Mouse (Mus musculus): ENCODE results near the gene Zswim1.
"Not testable (repeated sequence)": the region's sequence is repeated elsewhere in the genome, so short reads cannot be mapped to it uniquely, and the experiment has no call there.

Gene Zswim1

GRCm38 (mm10) chr2:164793236-164793635 is 29.2 kb upstream of the Zswim1 start:
- peak; percentile 28 to 63 for DNase-seq

GRCm38 (mm10) chr2:164793772-164794171 is 28.7 kb upstream of the Zswim1 start:
- no peak for DNase-seq

- DNase-seq: peak; percentile 39 to 62
These were observed 28.2 kb upstream of the Zswim1 start for GRCm38 (mm10) chr2:164794293-164794692.

GRCm38 (mm10) chr2:164795868-164796267 is 26.6 kb upstream of the Zswim1 start:
- no peak for DNase-seq

DNA sequence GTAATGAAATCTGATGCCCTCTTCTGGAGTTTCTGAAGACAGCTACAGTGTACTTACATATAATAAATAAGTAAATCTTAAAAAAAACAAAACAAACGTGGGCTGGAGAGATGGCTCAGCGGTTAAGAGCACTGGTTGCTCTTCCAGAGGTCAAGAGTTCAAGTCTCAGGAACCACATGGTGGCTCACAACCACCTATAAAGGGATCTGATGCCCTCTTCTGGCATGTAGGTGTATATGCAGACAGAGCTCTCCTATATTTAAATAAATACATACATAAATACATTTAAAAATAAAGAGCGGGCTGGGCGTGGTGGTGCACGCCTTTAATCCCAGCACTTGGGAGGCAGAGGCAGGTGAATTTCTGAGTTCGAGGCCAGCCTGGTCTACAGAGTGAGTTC is 23.9 kb upstream of the Zswim1 start:
- not testable (repeated sequence) for DNase-seq

GRCm38 (mm10) chr2:164800252-164801004 is 22.1 kb upstream of the Zswim1 start:
- DNase-seq: no peak

GRCm38 (mm10) chr2:164803201-164803920 is 19.1 kb upstream of the Zswim1 start:
- DNase-seq: no peak

GRCm38 (mm10) chr2:164803921-164804313 is 18.6 kb upstream of the Zswim1 start:
- DNase-seq: no peak

DNA sequence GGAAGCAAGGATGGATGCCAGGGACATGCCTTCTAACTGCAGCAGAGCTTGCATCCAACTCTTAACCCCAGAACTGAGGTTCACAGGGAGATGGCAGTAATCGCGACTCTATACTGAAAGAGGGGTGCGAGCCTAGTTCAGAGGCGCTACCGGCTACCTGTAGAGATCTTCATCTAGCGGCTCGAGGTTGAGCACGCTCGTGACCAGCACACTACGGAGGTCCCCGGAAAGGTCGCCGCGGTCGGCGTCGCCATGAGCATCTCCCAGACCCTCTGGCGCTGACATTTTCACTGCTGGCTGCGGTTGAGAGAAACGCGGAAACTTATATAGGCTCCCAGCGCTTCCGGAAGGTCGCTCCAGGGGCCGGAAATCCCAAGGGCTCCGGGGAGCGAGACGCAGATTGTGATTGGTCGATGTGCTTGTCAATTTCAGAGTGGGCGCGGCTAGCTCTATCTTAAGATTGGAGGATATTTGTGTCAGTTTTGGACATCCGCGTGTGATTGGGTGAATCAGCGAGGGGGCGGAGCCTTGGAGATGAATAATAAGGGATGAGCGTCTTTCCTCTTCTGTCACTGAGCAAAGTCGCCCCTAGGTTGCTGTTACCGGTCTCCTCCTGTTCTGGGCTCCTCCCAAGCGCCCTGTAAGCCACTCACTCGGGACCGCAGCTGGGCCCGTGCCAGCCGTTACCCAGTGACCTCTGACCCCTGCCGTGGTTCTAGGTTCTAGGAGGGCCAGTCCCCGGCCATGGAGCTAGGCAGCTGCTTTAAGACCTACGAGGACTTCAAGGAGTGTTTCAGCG is 17.8 kb upstream of the Zswim1 start, which contains the start of the genes Acot8 and Zswim3:
TSS of gene Acot8 (minus strand) at position 350 of the 799 bp plus-strand sequence.
TSS of gene Zswim3 (plus strand) at position 566 of the 799 bp plus-strand sequence.
- peak; percentile 95 to 98 for DNase-seq

- DNase-seq: no peak
These were observed 17.2 kb upstream of the Zswim1 start for GRCm38 (mm10) chr2:164805332-164805718.

GRCm38 (mm10) chr2:164806614-164807013 is 15.9 kb upstream of the Zswim1 start:
- no peak for DNase-seq

DNA sequence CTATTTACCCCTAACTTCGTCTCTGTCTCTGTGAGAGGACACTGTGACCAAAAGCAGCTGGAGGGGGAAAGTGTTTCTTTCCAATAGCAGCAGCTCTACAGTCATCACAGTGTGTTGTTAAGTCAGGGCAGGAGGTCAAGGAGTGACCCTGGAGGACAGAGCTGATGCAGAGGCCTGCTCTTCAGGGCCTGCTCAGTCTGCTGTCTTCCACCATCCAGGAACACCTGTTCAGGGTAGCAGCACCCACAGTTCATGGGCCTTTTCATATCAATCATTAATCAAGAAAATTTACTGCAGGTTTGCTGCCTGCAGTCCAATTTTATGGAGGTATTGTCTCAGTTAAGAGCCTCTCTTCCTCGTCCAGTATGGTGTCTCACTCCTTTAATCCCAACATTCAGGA is 8.9 kb upstream of the Zswim1 start:
- no peak for DNase-seq

- DNase-seq: no peak
These were observed 7.1 kb upstream of the Zswim1 start for GRCm38 (mm10) chr2:164815348-164815747.

DNA sequence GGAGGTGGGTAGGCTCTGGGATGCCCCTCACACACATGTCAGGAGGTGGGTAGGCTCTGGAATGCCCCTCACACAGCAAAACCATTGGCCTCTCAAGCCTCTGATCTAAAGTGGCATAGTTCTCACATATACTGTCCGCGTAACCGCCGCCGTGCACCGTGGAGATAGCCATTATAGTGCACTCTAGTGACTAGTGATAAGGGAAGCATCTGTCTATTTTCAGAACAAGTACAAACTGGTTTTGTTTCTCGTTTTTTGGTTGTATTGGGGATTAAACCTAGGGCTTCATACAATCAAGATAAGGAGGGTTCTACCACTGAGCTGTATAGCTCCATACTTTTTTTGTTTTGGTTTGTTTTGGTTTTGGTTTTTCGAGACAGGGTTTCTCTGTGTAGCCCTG is 6.7 kb upstream of the Zswim1 start:
- no peak for DNase-seq

DNA sequence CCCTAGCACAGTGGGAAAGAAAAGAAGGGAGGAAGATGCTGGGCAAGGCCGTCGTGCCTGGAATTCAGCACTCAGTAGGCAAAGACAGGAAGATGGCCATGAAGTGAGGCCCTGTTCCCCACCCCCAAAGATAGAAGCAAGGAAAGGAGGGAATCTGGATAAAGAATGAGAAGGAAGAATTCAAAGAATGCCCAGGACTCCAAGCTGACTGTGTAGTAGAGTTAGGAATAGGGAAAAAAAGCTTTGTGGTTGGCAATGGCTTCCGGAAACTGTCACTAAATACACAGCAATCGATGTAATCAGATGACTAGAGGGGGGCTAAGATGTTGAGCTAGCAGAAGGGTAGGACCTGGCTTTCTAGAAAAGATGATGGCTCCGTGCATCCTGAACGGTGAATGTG is 5.3 kb upstream of the Zswim1 start:
- DNase-seq: no peak

DNA sequence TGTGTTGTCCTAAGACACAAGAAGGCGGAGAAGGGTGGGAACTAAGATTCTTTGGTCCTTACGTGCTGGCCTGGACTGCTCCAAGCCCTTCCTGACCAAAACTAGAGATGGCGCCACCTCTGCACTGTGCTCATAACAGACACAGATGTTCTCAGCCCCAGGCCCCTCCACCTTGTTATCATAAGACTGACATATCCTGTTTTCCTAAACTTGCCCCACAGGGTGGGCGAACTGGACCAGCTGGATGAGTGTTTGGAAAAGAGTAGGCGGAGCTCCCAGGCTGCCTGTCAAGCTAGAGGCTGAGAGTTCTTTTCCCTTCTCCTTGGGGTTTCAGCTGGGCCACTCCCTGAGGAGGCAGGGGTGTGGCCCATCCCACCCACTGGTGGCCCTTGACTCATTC is 4.8 kb upstream of the Zswim1 start:
- no peak for DNase-seq

- DNase-seq: no peak
These were observed 1.4 kb upstream of the Zswim1 start for GRCm38 (mm10) chr2:164821060-164821459.

DNA sequence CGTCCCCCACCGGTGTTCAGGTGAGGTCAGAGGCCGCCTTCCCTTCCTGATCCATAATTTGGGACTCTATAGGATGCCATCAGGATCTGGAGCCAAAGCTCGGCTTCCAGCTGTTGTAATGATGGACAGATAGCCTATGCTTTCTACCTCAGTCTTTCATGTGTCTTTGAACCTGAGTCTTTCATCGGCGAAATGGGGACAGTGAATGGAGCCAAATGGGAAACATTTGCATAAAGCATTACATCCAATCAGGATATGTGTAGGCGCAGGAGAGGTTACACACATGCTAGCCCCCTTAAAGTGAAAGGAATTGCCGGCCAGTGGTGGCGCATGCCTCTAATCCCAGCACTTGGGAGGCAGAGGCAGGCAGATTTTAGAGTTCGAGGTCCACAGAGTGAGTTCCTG is 697 bp downstream of the Zswim1 start:
- no peak for DNase-seq

GRCm38 (mm10) chr2:164823969-164824368 is 1.5 kb downstream of the Zswim1 start:
- DNase-seq: no peak

GRCm38 (mm10) chr2:164825521-164825920 is 3.0 kb downstream of the Zswim1 start:
- no peak for DNase-seq

DNA sequence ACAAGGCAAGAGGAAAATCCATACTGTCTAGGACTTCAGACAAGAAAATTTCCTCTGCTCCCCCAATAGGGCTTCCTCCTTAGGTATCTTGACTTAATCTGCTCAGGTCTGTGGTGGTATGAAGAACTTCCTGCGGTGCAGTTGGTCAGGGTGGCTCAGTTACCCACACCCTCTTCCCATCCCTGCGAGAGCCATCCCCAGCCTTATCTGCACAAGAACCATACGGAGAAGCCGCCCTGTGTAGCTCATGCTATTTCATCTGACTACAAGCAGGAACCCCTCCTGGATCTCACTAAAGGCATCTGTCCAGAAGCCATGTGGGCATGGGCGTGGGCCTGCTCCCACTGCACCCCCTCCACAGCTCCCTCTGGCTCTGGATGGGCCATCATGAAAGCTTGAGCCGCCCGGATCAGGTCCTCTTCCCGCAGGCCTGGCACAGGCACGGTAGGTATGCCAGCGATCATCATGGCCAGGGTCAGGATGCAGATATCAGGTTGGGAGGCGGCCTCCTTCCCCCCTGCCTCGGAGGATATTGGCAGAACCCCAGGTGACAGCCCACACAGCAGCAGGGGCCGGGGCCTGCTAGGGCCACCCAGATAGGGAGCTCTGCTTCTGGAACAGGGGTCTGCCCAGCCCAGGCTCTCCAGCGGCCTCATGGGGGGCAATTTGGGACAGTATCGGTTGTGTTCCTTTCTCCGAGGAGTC is 4.8 kb downstream of the Zswim1 start:
- DNase-seq: no peak

DNA sequence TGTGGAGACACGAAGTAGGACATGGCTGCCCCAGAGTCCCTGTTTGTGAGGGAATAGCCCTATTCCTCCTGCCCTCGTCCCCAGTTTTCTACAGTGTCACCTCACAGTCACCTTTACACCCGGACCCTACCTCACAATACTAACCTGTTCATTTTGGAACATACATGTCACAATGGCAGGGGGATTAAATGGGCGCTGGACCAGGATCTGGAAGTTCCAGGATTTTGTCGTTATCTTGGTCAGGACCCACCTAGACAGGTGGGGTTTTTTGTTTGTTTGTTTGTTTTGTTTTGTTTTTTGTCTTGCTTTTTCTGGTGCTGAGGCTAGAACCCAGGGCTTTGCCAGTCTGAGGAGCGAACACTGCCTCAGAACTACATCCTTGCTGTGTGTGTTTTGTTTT is 6.0 kb downstream of the Zswim1 start, which contains the start of gene Spata25:
TSS of gene Spata25 (minus strand) at position 101 of the 400 bp plus-strand sequence.
- DNase-seq: no peak

DNA sequence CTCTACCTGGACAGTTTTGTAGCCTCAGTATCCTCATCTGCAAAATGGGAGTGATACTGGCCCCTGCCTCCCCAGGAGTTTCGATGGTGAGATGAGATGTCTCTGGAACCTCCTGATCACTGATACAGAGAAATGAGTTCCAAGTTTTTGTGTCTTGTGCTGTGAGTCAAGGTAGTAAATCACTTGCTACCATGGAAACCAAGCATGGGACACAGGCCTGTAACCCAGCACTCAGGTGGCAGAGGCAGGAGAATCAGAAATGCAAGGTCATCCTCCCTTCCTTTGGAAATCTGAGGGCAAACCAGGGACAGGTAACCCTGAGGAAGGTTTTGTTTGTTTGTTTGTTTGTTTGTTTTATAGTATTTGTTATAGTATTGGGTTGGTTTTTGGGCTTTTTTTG is 6.6 kb downstream of the Zswim1 start:
- no peak for DNase-seq
